Mouse (Mus musculus): ENCODE measurements around the gene Hapln1. TPM values are rescaled to one million over a fixed set of nuclear protein-coding genes. Genes with fewer than 3 reads are reported as not detected.

Hapln1 gene
- polyA plus RNA-seq, 1 experiment from 2014 or later, result 51.8 TPM

DNA sequence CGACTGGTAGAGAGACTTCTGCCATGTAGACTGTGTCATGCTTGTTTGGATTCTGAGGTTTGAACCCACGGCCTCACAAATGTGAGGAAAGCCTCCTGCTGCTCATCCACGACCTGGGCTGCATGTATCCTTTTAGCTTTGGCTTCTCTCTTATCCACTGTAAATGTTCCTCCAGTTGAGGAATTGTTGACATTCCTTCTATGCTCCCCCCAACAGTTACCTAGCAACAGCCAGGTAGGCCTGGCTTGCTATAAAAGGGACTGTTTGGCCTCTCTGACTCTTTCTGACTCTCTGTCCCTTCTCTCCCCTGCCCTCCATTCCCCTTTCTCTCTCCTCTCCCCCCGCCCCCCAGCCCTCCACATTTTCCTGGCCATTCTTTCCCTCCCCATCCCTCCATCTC lies 9.9 kb downstream of the Hapln1 start:
- H3K4me1 ChIP-seq, result no peaks in the 10 kb centered on the region
- no peak overlapping the region for H3K4me2 ChIP-seq
- H3K27ac ChIP-seq, result no peak overlapping the region
- no peak overlapping the region for H3K4me3 ChIP-seq
- ATAC-seq (ENCODE audit: insufficient number of reproducible peaks, low FRiP score, low TSS enrichment, low read depth), result no peak
- 57% methylated on average over 4 of the region's 4 CpGs for WGBS
- no peaks in the 10 kb centered on the region for H3K27me3 ChIP-seq
- H3K9ac ChIP-seq, result no peak overlapping the region
- H3K9me3 ChIP-seq, result no peaks in the 10 kb centered on the region
- H3K36me3 ChIP-seq, result no peaks in the 10 kb centered on the region

DNA sequence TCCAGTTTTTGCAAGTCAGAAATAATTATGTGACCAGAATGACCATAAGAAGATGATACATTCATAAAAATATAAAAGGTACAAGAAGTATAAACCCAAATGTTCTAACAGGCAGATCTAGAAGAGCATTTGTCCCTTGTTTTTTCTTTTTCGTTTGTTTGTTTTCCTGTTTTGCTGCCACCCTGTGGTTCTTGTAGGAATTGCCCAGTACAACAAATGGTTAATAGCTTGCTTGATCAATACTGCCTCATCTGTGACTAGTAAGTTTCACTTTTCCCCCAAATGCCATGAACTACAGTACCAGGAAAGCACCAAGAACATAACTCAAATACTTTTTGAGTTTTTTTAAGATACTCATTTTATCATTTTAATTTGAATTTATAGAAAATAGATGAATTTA lies 11.9 kb downstream of the Hapln1 start:
- Histone ChIP-seq H3K36me3 (no peaks in the 10 kb centered on the region), H3K4me2 (no peak overlapping the region), H3K27ac (no peak overlapping the region), H3K4me1 (no peaks in the 10 kb centered on the region), H3K9ac (no peak overlapping the region), H3K27me3 (no peaks in the 10 kb centered on the region), H3K9me3 (no peaks in the 10 kb centered on the region), H3K4me3 (no peak overlapping the region)
- 5% methylated on average over 1 of the region's 1 CpGs for whole genome bisulfite sequencing
- no peak for ATAC-seq (ENCODE audit: insufficient number of reproducible peaks, low FRiP score, low TSS enrichment, low read depth)

DNA sequence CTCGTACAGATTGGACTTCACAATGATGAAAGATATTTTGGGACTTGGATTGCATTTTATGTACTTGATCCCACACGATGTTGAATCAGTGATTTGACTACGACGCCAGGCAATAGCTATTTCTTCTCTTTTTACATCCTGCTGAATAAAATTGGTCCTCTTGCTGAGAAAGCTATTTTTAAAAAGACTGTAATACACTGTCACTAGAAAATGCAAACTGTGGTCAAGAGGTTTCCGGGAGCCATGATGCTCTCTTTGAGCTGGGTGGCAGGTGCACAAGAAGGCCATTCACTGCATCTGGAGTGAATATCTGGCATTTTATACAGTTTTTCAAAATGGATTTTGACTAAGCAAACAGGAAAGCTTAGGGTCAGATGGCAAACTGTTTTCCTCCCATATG lies 24.9 kb downstream of the Hapln1 start:
- H3K4me2 ChIP-seq, result no peak overlapping the region
- H3K36me3 ChIP-seq, result no peaks in the 10 kb centered on the region
- H3K9me3 ChIP-seq, result no peaks in the 10 kb centered on the region
- no peak overlapping the region for H3K4me3 ChIP-seq
- H3K9ac ChIP-seq, result no peak overlapping the region
- ATAC-seq (ENCODE audit: insufficient number of reproducible peaks, low FRiP score, low TSS enrichment, low read depth), result no peak
- H3K27me3 ChIP-seq, result no peaks in the 10 kb centered on the region
- 82% methylated on average over 5 of the region's 5 CpGs for WGBS
- no peaks in the 10 kb centered on the region for H3K4me1 ChIP-seq
- no peak overlapping the region for H3K27ac ChIP-seq

DNA sequence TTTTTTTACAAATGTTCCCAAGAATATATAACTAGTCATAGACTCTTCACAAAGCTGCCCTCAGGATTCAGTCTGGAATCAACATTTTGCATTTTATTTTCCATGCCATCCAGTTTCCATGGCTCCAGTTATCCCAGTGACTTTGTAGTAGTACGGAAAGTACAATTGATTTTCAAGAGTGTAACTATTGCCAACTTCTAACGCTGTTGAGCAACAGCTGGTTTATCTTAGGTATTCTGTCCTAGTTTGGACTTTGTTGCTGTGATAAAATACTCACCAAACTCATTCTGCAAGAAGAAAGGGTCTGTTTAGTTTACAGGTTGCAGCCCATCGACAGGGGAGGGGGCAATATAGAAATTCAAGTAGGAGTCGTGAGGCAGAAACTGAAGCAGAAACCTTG lies 26.7 kb downstream of the Hapln1 start:
- no peaks in the 10 kb centered on the region for H3K36me3 ChIP-seq
- no peak overlapping the region for H3K27ac ChIP-seq
- no peak overlapping the region for H3K4me2 ChIP-seq
- 74% methylated on average over 4 of the region's 4 CpGs for WGBS
- H3K4me1 ChIP-seq, result no peaks in the 10 kb centered on the region
- no peak for ATAC-seq (ENCODE audit: insufficient number of reproducible peaks, low FRiP score, low TSS enrichment, low read depth)
- no peaks in the 10 kb centered on the region for H3K27me3 ChIP-seq
- H3K9ac ChIP-seq, result no peak overlapping the region
- H3K4me3 ChIP-seq, result no peak overlapping the region
- H3K9me3 ChIP-seq, result no peaks in the 10 kb centered on the region

DNA sequence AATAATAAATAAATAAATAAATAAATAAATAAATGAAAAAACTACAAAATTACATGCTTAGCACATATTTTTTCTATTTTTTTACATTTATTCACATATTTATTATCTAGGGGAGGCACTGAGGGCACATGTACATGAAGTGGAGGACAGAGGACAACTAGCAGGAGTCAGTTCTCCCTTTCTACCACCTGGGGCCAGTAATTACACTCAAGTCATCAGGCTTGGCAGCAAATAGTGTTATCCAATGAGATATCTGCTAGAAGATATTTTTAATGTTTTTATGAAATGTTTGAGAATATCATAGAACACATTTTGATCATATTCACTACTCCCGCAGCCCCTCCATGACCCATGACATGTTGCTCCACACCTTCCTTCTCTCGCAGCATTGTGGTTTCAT lies 39.5 kb downstream of the Hapln1 start:
- Histone ChIP-seq H3K4me1 (no peaks in the 10 kb centered on the region), H3K27ac (no peak overlapping the region), H3K36me3 (no peaks in the 10 kb centered on the region), H3K27me3 (no peaks in the 10 kb centered on the region), H3K4me2 (no peak overlapping the region), H3K9ac (no peak overlapping the region), H3K4me3 (no peak overlapping the region), H3K9me3 (no peaks in the 10 kb centered on the region)
- WGBS, result 88% methylated on average over 2 of the region's 2 CpGs
- ATAC-seq (ENCODE audit: insufficient number of reproducible peaks, low FRiP score, low TSS enrichment, low read depth), result no peak

DNA sequence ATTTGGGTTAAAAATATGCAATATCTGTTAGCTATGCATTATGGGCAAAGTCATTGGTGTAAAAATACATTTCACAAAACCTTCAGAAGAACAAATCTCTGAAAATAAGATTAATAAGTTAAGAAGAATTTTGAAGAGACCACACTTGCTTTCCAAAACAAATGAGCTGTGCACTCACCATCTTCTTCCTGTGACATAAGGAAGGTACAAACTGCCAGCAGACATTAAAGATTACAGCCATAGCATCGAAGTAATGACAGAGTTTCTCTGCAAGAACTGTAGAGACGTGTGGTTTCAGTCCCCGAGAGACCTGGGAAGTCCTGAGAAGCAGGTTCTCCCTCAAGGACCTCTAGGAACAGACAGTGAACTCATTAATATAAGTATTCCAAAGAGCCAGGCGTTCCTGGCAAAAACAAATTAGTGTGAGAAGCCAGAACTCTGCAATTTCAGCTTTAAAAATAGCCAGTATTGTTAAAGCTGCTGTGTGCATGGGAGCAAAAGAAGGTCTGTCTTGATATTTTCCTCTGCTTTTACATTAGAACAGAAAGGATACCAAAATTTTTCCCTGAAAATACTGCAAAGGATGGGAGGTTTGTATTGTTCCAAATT lies 43.6 kb downstream of the Hapln1 start:
- WGBS, result 48% methylated on average over 4 of the region's 4 CpGs
- no peak overlapping the region for H3K9ac ChIP-seq
- no peak overlapping the region for H3K27ac ChIP-seq
- H3K36me3 ChIP-seq, result no peaks in the 10 kb centered on the region
- no peak overlapping the region for H3K4me3 ChIP-seq
- H3K4me2 ChIP-seq, result no peak overlapping the region
- no peak for ATAC-seq (ENCODE audit: insufficient number of reproducible peaks, low FRiP score, low TSS enrichment, low read depth)
- no peaks in the 10 kb centered on the region for H3K9me3 ChIP-seq
- no peaks in the 10 kb centered on the region for H3K27me3 ChIP-seq
- H3K4me1 ChIP-seq, result peaks cover 5% of the 10 kb centered on the region; the same call in 1 of the 2 replicates

DNA sequence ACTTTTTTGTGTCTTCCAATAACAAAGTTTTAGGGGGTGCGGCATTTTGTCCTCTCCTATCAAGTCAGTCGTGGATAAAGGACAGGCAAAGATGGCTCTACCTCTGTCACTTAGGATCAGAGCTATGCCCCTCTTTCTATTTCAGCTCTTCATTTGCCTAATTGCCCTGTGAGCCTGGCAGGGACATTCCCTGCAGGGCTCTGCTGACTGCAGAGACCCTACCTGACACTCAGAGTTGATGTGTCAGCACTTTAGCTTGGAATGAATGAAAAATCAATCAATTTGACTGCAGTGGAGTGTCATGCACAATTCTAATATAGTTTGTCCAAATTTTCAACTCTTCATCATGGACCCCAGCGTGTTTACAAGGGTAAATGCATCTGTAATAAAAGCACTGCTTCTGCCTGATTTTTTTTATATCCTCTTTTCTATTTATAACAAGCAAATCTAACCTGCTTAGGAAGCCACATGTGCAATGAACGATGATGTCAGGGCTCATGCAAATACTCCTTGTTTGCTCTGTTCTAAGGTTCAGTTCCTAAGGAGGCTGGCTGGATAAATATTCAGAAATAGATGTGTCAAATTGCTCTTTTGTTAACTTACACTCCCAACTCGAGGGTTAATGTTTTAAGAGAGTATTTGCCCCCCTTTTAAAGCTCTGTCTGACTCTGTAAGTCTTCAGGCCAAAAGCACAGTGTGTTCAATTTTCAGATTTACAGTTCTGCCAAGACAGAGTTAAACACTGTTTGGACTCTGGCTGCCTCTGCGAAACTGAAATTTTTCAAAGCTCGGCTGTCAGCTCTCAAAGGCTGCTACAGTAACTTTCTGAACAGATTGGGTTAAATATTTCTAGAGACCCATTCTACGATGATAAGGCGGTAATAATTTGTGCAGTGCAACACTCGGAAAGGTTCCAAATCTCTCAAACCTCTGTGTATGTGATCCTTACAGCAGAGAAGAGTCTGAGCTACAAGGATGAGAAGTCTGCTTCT lies 44.4 kb downstream of the Hapln1 start:
- peaks cover 5% of the 10 kb centered on the region; the same call in 1 of the 2 replicates for H3K4me1 ChIP-seq
- no peak overlapping the region for H3K4me2 ChIP-seq
- H3K27me3 ChIP-seq, result no peaks in the 10 kb centered on the region
- no peaks in the 10 kb centered on the region for H3K36me3 ChIP-seq
- H3K4me3 ChIP-seq, result no peak overlapping the region
- no peak overlapping the region for H3K27ac ChIP-seq
- 43% methylated on average over 10 of the region's 10 CpGs for WGBS
- H3K9me3 ChIP-seq, result no peaks in the 10 kb centered on the region
- no peak for ATAC-seq (ENCODE audit: insufficient number of reproducible peaks, low FRiP score, low TSS enrichment, low read depth)
- no peak overlapping the region for H3K9ac ChIP-seq

DNA sequence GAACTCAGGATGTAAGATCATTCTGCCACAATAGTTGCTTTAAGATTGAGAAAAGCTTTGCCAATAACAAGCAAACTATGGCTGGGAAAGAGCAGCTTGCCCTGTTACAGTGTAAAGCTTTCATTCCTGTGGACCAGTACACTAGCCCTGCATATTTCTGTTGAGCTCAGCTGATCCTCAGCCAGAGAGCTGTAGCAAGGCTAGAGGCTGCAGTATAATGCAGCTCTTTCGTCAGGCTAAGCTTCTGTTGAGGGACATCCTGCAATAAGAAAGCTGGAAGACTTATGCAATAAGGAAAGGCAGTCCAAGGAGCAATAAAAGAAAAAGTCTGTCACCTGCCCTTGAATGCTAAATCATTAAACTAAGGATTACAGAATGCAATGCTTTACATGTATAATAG lies 45.5 kb downstream of the Hapln1 start:
- no peaks in the 10 kb centered on the region for H3K36me3 ChIP-seq
- H3K4me1 ChIP-seq, result peaks cover 5% of the 10 kb centered on the region; the same call in 1 of the 2 replicates
- 34% methylated on average over 1 of the region's 1 CpGs for WGBS
- ATAC-seq (ENCODE audit: insufficient number of reproducible peaks, low FRiP score, low TSS enrichment, low read depth), result no peak
- no peak overlapping the region for H3K27ac ChIP-seq
- H3K9ac ChIP-seq, result no peak overlapping the region
- no peaks in the 10 kb centered on the region for H3K9me3 ChIP-seq
- no peak overlapping the region for H3K4me3 ChIP-seq
- H3K27me3 ChIP-seq, result no peaks in the 10 kb centered on the region
- no peak overlapping the region for H3K4me2 ChIP-seq

DNA sequence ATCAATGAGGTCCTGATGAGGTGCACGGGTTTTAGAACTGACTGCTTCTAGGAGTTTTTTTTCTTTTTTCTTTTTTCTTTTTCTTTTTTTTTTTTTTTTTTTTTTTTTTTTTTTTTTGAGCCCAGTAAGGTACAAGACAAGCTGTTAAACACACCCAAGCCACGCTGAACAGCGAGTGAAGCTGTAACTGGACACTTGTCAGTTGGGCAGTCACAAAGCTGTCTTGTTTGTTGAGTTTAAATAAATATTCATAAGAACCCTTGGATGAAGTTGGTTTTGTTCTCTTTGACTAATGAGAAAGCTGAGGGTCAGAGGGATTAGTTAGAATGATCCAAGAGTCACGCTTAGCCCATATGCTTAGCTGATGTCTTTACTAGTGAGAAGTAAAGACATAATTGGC lies 55.5 kb downstream of the Hapln1 start:
- Histone ChIP-seq H3K36me3 (no peaks in the 10 kb centered on the region), H3K27me3 (no peaks in the 10 kb centered on the region), H3K4me3 (no peak overlapping the region), H3K27ac (no peak overlapping the region), H3K4me1 (no peaks in the 10 kb centered on the region), H3K9ac (no peak overlapping the region), H3K4me2 (no peak overlapping the region), H3K9me3 (no peaks in the 10 kb centered on the region)
- 84% methylated on average over 4 of the region's 4 CpGs for WGBS
- no peak for ATAC-seq (ENCODE audit: insufficient number of reproducible peaks, low FRiP score, low TSS enrichment, low read depth)

DNA sequence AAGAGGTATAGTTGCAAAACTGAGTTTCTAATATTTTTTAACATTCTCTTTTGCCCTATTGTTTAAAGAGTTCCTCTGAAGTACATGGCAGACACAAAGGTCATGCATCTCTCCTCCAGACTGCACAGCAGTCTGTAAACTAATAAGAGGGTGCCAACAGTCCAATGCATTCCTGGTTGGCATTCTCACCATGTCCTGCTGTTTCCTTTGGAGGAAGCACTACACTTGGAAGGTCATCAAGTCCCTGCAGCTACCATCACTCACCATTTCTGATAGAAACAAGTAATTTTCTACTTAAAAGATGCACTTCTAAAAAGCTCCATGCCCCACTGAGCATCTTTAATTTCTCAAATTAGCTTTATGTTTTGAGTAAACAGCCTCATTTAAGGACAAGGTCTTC lies 57.8 kb downstream of the Hapln1 start:
- no peaks in the 10 kb centered on the region for H3K4me1 ChIP-seq
- ATAC-seq (ENCODE audit: insufficient number of reproducible peaks, low FRiP score, low TSS enrichment, low read depth), result no peak

DNA sequence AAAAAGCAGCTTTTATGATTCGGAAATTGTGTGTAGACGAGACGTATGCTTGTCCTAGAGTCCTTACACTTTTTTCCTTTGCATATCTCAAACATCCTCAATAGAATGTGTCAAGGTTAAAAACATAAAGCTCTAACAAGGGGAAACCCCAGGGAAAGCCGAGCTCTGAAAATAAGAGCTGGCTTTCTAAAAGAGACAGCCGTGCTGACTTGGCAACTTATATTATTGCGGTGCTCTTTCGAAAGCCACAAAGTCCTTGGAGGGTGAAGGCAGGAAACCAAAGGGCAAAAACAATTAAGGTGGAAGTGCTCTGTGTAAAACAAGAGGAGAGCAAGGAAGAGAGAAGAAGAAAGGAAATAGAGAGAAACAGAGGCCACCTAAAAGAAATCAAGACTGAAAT lies 60.9 kb downstream of the Hapln1 start:
- Histone ChIP-seq H3K27ac (no peak overlapping the region), H3K4me2 (no peak overlapping the region), H3K4me3 (no peak overlapping the region), H3K36me3 (no peaks in the 10 kb centered on the region), H3K4me1 (no peaks in the 10 kb centered on the region), H3K9ac (no peak overlapping the region), H3K27me3 (no peaks in the 10 kb centered on the region), H3K9me3 (no peaks in the 10 kb centered on the region)
- 48% methylated on average over 7 of the region's 7 CpGs for WGBS
- no peak for ATAC-seq (ENCODE audit: insufficient number of reproducible peaks, low FRiP score, low TSS enrichment, low read depth)

More for the DNA sequence above, 57.8 kb downstream of the Hapln1 start:
- H3K9me3 ChIP-seq, result no peaks in the 10 kb centered on the region
- H3K9ac ChIP-seq, result no peak overlapping the region
- H3K36me3 ChIP-seq, result no peaks in the 10 kb centered on the region
- no peak overlapping the region for H3K27ac ChIP-seq
- H3K4me3 ChIP-seq, result no peak overlapping the region
- no peaks in the 10 kb centered on the region for H3K27me3 ChIP-seq
- H3K4me2 ChIP-seq, result no peak overlapping the region

DNA sequence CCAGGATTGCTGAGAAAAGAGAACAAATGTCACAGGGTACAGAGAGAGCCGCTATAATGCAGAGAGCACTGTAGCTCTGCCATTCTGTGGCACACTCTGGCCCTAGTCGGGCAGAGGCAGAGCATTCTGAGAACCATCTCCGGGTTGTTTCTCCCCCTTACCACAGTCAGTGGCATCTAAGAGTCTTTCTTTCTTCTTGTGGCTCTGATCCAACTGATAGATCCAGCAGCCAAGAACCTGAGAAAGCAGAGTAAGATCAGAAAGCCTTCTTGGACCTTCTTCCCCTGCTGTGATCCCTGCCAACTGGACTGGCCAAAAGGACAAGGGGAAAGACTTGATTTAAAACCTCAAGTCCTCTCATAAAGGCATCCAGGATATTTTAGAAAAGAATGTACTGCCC lies 63.7 kb downstream of the Hapln1 start:
- H3K36me3 ChIP-seq, result no peaks in the 10 kb centered on the region
- 78% methylated on average over 3 of the region's 3 CpGs for WGBS
- ATAC-seq (ENCODE audit: insufficient number of reproducible peaks, low FRiP score, low TSS enrichment, low read depth), result no peak

More for the DNA sequence above, 63.7 kb downstream of the Hapln1 start:
- Histone ChIP-seq H3K4me1 (no peaks in the 10 kb centered on the region), H3K9ac (no peak overlapping the region), H3K4me2 (no peak overlapping the region), H3K4me3 (no peak overlapping the region), H3K9me3 (no peaks in the 10 kb centered on the region), H3K27ac (no peak overlapping the region), H3K27me3 (no peaks in the 10 kb centered on the region)

Measured in limb, embryonic 15.5 days (tissue).